Mouse (Mus musculus): Measurements from ENCODE around the gene Synrg. TPM values are rescaled to one million over a fixed set of nuclear protein-coding genes. Genes with fewer than 3 reads are reported as not detected.

Gene Synrg
- total RNA-seq, 2 experiments from 2014 or later = 32.1 to 41.5 TPM

GRCm38 (mm10) chr11:84042808-84043762 is 78.9 kb downstream of the Synrg start:
- no peak for DNase-seq

GRCm38 (mm10) chr11:84044988-84045387 is 80.8 kb downstream of the Synrg start:
- no peak for DNase-seq

GRCm38 (mm10) chr11:84047270-84047669 is 83.0 kb downstream of the Synrg start:
- DNase-seq = no peak

GRCm38 (mm10) chr11:84048411-84048810 is 84.2 kb downstream of the Synrg start:
- no peak for DNase-seq

- no peak for DNase-seq
Measured at GRCm38 (mm10) chr11:84053055-84053454, 88.8 kb downstream of the Synrg start.

- no peak for DNase-seq
Measured at GRCm38 (mm10) chr11:84053524-84054163, 89.4 kb downstream of the Synrg start.

GRCm38 (mm10) chr11:84057418-84057817 is 93.2 kb downstream of the Synrg start:
- DNase-seq = no peak

GRCm38 (mm10) chr11:84059784-84060183 is 95.6 kb downstream of the Synrg start:
- no peak for DNase-seq

GRCm38 (mm10) chr11:84060635-84061034 is 96.4 kb downstream of the Synrg start:
- no peak for DNase-seq

- DNase-seq = no peak
Measured at GRCm38 (mm10) chr11:84061881-84062280, 97.7 kb downstream of the Synrg start.

- no peak for DNase-seq
Measured at GRCm38 (mm10) chr11:84062805-84063204, 98.6 kb downstream of the Synrg start.

GRCm38 (mm10) chr11:84063631-84064209 is 99.5 kb downstream of the Synrg start:
- DNase-seq = no peak

GRCm38 (mm10) chr11:84066071-84066481 is 101.8 kb downstream of the Synrg start:
- no peak for DNase-seq

GRCm38 (mm10) chr11:84066927-84067645 is 102.9 kb downstream of the Synrg start:
- DNase-seq = no peak

GRCm38 (mm10) chr11:84067720-84068190 is 103.5 kb downstream of the Synrg start:
- no peak for DNase-seq

GRCm38 (mm10) chr11:84068191-84069033 is 104.2 kb downstream of the Synrg start:
- peak; percentile 54 for DNase-seq

GRCm38 (mm10) chr11:84069034-84069370 is 104.8 kb downstream of the Synrg start, which contains the start of gene Dusp14:
Gene Dusp14 (minus strand): TSS chr11:84069261.
- DNase-seq = no peak

- no peak for DNase-seq
Measured at GRCm38 (mm10) chr11:84072904-84073651, 108.8 kb downstream of the Synrg start.

- DNase-seq = no peak
Measured at GRCm38 (mm10) chr11:84073816-84074764, 109.9 kb downstream of the Synrg start.
